Mouse (Mus musculus) MEL (cell line): ENCODE data around the gene Tbcb. TPM values are rescaled to one million over a fixed set of nuclear protein-coding genes. Genes with fewer than 3 reads are reported as not detected.
A peak's percentile ranks its signal among the peaks of the same experiment; 100 is the strongest.

Experiments
- DNase-seq: peaks from one replicate; pipeline ENCODE4 v3.0.0; 2011; ENCODE audit warnings: low read depth, low spot score
- H3K27ac ChIP-seq: 2 replicates; pipeline ENCODE4 v1.5.1; 2012; ENCODE audit warnings: low read depth, mild to moderate bottlenecking, control low read depth, low read length, moderate library complexity; ENCODE audit not compliant: control insufficient read depth
- H3K27me3 ChIP-seq, 2 experiments: fragments of 150-350 bp in 1 of 2; sonication (generic) in 1 of 2; 2 replicates each; pipeline ENCODE4 v1.6.1; 2012; ENCODE audit warnings: low read length in 2 of 2, mild to moderate bottlenecking in 2 of 2, improper control_type of control experiment in 1 of 2, moderate library complexity in 1 of 2; ENCODE audit not compliant: insufficient read depth in 2 of 2, control insufficient read depth in 1 of 2
- H3K36me3 ChIP-seq, 2 experiments: 2 replicates each; pipeline ENCODE4 v1.6.1; 2012 to 2014; ENCODE audit warnings: low read length in 2 of 2, improper control_type of control experiment in 1 of 2, inconsistent platforms in 1 of 2, mild to moderate bottlenecking in 1 of 2; ENCODE audit not compliant: insufficient read depth in 2 of 2, control insufficient read depth in 1 of 2
- H3K4me1 ChIP-seq, 2 experiments: fragments of 150-350 bp in 1 of 2; sonication (generic) in 1 of 2; 2 replicates each; pipeline ENCODE4 v1.6.1; 2012; ENCODE audit warnings: low read length in 2 of 2, improper control_type of control experiment in 1 of 2, mild to moderate bottlenecking in 1 of 2; ENCODE audit not compliant: insufficient read depth in 2 of 2, control insufficient read depth in 1 of 2
- H3K4me3 ChIP-seq, 2 experiments: fragments of 150-350 bp in 1 of 2; sonication (generic) in 1 of 2; 2 replicates each; pipeline ENCODE4 v1.5.1; 2012; ENCODE audit warnings: low read depth in 2 of 2, low read length in 2 of 2, mild to moderate bottlenecking in 2 of 2, moderate library complexity in 2 of 2, control low read depth in 1 of 2, improper control_type of control experiment in 1 of 2; ENCODE audit not compliant: control insufficient read depth in 1 of 2, insufficient read depth in 1 of 2
- H3K79me2 ChIP-seq: 2 replicates; pipeline ENCODE4 v1.6.1; 2012; ENCODE audit warnings: mild to moderate bottlenecking, low read length, moderate library complexity; ENCODE audit not compliant: control insufficient read depth, poor library complexity, insufficient read depth
- H3K9ac ChIP-seq: 2 replicates; pipeline ENCODE4 v1.6.1; 2012; ENCODE audit warnings: low read depth, mild to moderate bottlenecking, control low read depth, low read length, moderate library complexity; ENCODE audit not compliant: control insufficient read depth, poor library complexity, severe bottlenecking
- H3K9me3 ChIP-seq: fragments of 150-350 bp; sonication (generic); replicated peaks from 2 replicates; pipeline ENCODE4 v1.6.1; 2012; ENCODE audit warnings: mild to moderate bottlenecking, low read length, improper control_type of control experiment, moderate library complexity; ENCODE audit not compliant: insufficient read depth
- BHLHE40 ChIP-seq: IDR thresholded peaks from 2 replicates; pipeline ENCODE4 v1.6.1; 2012; ENCODE audit warnings: low read depth, mild to moderate bottlenecking, inconsistent platforms, low read length, improper control_type of control experiment, borderline replicate concordance
- CHD1 ChIP-seq: IDR thresholded peaks from 2 replicates; pipeline ENCODE4 v1.6.1; 2012; ENCODE audit warnings: low read depth, mild to moderate bottlenecking, inconsistent platforms, low read length, improper control_type of control experiment
- CHD2 ChIP-seq: IDR thresholded peaks from 2 replicates; pipeline ENCODE4 v1.6.1; 2011; ENCODE audit warnings: low read length, improper control_type of control experiment
- CTCF ChIP-seq, 3 experiments: IDR thresholded peaks in 2 of 3; conservative IDR thresholded peaks in 1 of 3; 2 replicates each; pipeline ENCODE4 v1.5.1; 2011 to 2012; ENCODE audit warnings: low read length in 3 of 3, low read depth in 2 of 3, mild to moderate bottlenecking in 2 of 3, improper control_type of control experiment in 1 of 3, inconsistent platforms in 1 of 3, mixed read lengths in 1 of 3, moderate library complexity in 1 of 3; ENCODE audit not compliant: control insufficient read depth in 1 of 3, insufficient read depth in 1 of 3, poor library complexity in 1 of 3, severe bottlenecking in 1 of 3
- E2F4 ChIP-seq: IDR thresholded peaks from 2 replicates; pipeline ENCODE4 v1.6.1; 2011; ENCODE audit warnings: low read depth, low read length, improper control_type of control experiment, borderline replicate concordance
- ELF1 ChIP-seq: IDR thresholded peaks from 2 replicates; pipeline ENCODE4 v1.6.1; 2014; ENCODE audit warnings: low read depth, mild to moderate bottlenecking, inconsistent platforms, low read length, improper control_type of control experiment, moderate library complexity
- EP300 ChIP-seq, 2 experiments: IDR thresholded peaks; 2 replicates each; pipeline ENCODE4 v1.6.1; 2011; ENCODE audit warnings: improper control_type of control experiment in 2 of 2, low read length in 2 of 2, low read depth in 1 of 2, mild to moderate bottlenecking in 1 of 2
- ETS1 ChIP-seq: IDR thresholded peaks from 2 replicates; pipeline ENCODE4 v1.6.1; 2012; ENCODE audit warnings: low read depth, mild to moderate bottlenecking, inconsistent platforms, low read length, improper control_type of control experiment, moderate library complexity
- GABPA ChIP-seq: IDR thresholded peaks from 2 replicates; pipeline ENCODE4 v1.6.1; 2012; ENCODE audit warnings: low read depth, mild to moderate bottlenecking, inconsistent platforms, low read length, improper control_type of control experiment, moderate library complexity
- GATA1 ChIP-seq: IDR thresholded peaks from 2 replicates; pipeline ENCODE4 v1.6.1; 2011; ENCODE audit warnings: low read depth, low read length, improper control_type of control experiment
- HCFC1 ChIP-seq: IDR thresholded peaks from 2 replicates; pipeline ENCODE4 v1.6.1; 2012; ENCODE audit warnings: low read depth, mild to moderate bottlenecking, inconsistent platforms, low read length, improper control_type of control experiment, moderate library complexity
- MAFK ChIP-seq: IDR thresholded peaks from 2 replicates; pipeline ENCODE4 v1.6.1; 2011; ENCODE audit warnings: low read depth, mild to moderate bottlenecking, low read length, improper control_type of control experiment, borderline replicate concordance
- MAX ChIP-seq: IDR thresholded peaks from 2 replicates; pipeline ENCODE4 v1.6.1; 2011; ENCODE audit warnings: low read length, improper control_type of control experiment
- MEF2A ChIP-seq: IDR thresholded peaks from 2 replicates; pipeline ENCODE4 v1.6.1; 2014; ENCODE audit warnings: low read depth, mild to moderate bottlenecking, inconsistent platforms, low read length, improper control_type of control experiment; ENCODE audit not compliant: poor library complexity, insufficient replicate concordance, severe bottlenecking; ENCODE audit errors: extremely low read depth
- MXI1 ChIP-seq: IDR thresholded peaks from 2 replicates; pipeline ENCODE4 v1.6.1; 2011; ENCODE audit warnings: mild to moderate bottlenecking, low read depth, low read length, improper control_type of control experiment
- MYB ChIP-seq: IDR thresholded peaks from 2 replicates; pipeline ENCODE4 v1.6.1; 2011; ENCODE audit warnings: mild to moderate bottlenecking, low read depth, low read length, improper control_type of control experiment
- MYC ChIP-seq: IDR thresholded peaks from 2 replicates; pipeline ENCODE4 v1.6.1; 2011; ENCODE audit warnings: low read depth, mild to moderate bottlenecking, low read length, improper control_type of control experiment, moderate library complexity
- NELFE ChIP-seq: IDR thresholded peaks from 2 replicates; pipeline ENCODE4 v1.6.1; 2011; ENCODE audit warnings: low read depth, low read length, improper control_type of control experiment
- POLR2A ChIP-seq, 2 experiments: IDR thresholded peaks; 2 replicates each; pipeline ENCODE4 v1.6.1; 2011 to 2012; ENCODE audit warnings: low read length in 2 of 2, mild to moderate bottlenecking in 2 of 2, control low read depth in 1 of 2, improper control_type of control experiment in 1 of 2, low read depth in 1 of 2, moderate library complexity in 1 of 2; ENCODE audit not compliant: control insufficient read depth in 1 of 2, insufficient read depth in 1 of 2, poor library complexity in 1 of 2
- POLR2AphosphoS2 ChIP-seq: IDR thresholded peaks from 2 replicates; pipeline ENCODE4 v1.6.1; 2011; ENCODE audit warnings: low read length, improper control_type of control experiment
- POLR2AphosphoS5 ChIP-seq: IDR thresholded peaks from 2 replicates; pipeline ENCODE4 v1.6.1; 2012; ENCODE audit warnings: low read depth, borderline replicate concordance, mild to moderate bottlenecking, inconsistent platforms, low read length, moderate library complexity, mixed read lengths
- RAD21 ChIP-seq: IDR thresholded peaks from 2 replicates; pipeline ENCODE4 v1.6.1; 2011; ENCODE audit warnings: mild to moderate bottlenecking, low read depth, low read length, improper control_type of control experiment
- RCOR1 ChIP-seq: IDR thresholded peaks from 2 replicates; pipeline ENCODE4 v1.6.1; 2012; ENCODE audit warnings: low read depth, mild to moderate bottlenecking, inconsistent platforms, low read length, improper control_type of control experiment
- SIN3A ChIP-seq: IDR thresholded peaks from 2 replicates; pipeline ENCODE4 v1.6.1; 2012; ENCODE audit warnings: low read length, improper control_type of control experiment, inconsistent platforms
- SMC3 ChIP-seq: IDR thresholded peaks from 2 replicates; pipeline ENCODE4 v1.6.1; 2011; ENCODE audit warnings: low read depth, low read length, improper control_type of control experiment
- TAL1 ChIP-seq: IDR thresholded peaks from 2 replicates; pipeline ENCODE4 v1.6.1; 2012; ENCODE audit warnings: mild to moderate bottlenecking, inconsistent platforms, low read length, moderate library complexity, mixed read lengths
- TBP ChIP-seq: IDR thresholded peaks from 2 replicates; pipeline ENCODE4 v1.8.0; 2011; ENCODE audit warnings: low read depth, low read length, improper control_type of control experiment
- TCF12 ChIP-seq: IDR thresholded peaks from 2 replicates; pipeline ENCODE4 v1.6.1; 2014; ENCODE audit warnings: low read depth, mild to moderate bottlenecking, inconsistent platforms, low read length, improper control_type of control experiment, moderate library complexity
- UBTF ChIP-seq: IDR thresholded peaks from 2 replicates; pipeline ENCODE4 v1.6.1; 2012; ENCODE audit warnings: low read depth, mild to moderate bottlenecking, inconsistent platforms, low read length, improper control_type of control experiment, moderate library complexity, borderline replicate concordance; ENCODE audit not compliant: insufficient read depth
- USF1 ChIP-seq: IDR thresholded peaks from 2 replicates; pipeline ENCODE4 v1.6.1; 2014; ENCODE audit warnings: low read depth, mild to moderate bottlenecking, inconsistent platforms, low read length, improper control_type of control experiment, moderate library complexity
- polyA plus RNA-seq, 2 experiments: library from polyadenylated mRNA; stranded (reverse) in 1 of 2; unstranded in 1 of 2; fragments of >175 nt in 1 of 2; fragments of >200 nt in 1 of 2; gene quantifications; 2 replicates each; pipeline versions ENCODE4 v1.2.1 to v1.2.4; 2012; ENCODE audit warnings: low replicate concordance in 2 of 2, low read depth in 1 of 2; ENCODE audit not compliant: insufficient read length in 2 of 2, insufficient read depth in 1 of 2, missing spikeins in 1 of 2
- total RNA-seq: library from RNA; depleted of rRNA; stranded (reverse); fragments of 300-350 nt; gene quantifications from 2 replicates; pipeline ENCODE4 v1.2.3, GENCODE M21; 2012

Gene Tbcb
- total and polyA plus RNA-seq, 3 experiments: 54.8 to 72.6 TPM; not detected in 1

DNA sequence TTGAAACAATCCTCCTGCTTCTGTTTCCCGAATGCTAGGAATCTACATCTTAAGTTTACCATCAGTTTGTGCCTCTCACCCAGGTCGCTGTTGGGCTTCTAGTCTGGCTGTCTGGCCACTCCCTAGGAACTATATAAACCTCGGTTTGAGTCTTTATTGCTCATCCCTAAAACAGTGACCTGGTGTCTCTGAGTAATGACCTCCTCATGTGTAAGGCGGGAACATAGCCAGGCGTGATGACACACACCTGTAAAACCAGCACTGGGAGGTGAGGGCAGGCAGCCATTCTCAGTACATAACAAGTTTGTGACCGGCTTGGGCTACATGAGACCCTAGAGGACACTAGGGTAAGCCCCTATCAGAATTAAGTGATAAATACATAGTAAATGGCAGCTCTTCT is 36.6 kb downstream of the Tbcb start:
- Histone ChIP-seq H3K4me1 (peaks cover 0 to 17% of the 10 kb centered on the region in 2 experiments; a peak in 3 of 4 replicates), H3K27me3 (no peaks in the 10 kb centered on the region), H3K27ac (no peak overlapping the region), H3K9ac (no peak overlapping the region; the same call in 1 of the 2 replicates), H3K9me3 (no peaks in the 10 kb centered on the region), H3K36me3 (peaks cover 0 to 14% of the 10 kb centered on the region in 2 experiments; a peak in 2 of 4 replicates), H3K79me2 (peaks cover 9% of the 10 kb centered on the region), H3K4me3 (no peak overlapping the region)
- no peak for DNase-seq
- no peak for TF ChIP-seq MXI1
- no peak for TF ChIP-seq TAL1
- TF ChIP-seq EP300 (IDR thresholded peaks at IDR 0.05; ENCODE audit: low read depth in 1 of 2, low read length in 2 of 2): no peak
- TF ChIP-seq E2F4: no peak
- TF ChIP-seq POLR2A (IDR thresholded peaks at IDR 0.05; ENCODE audit: control insufficient read depth in 1 of 2, insufficient read depth in 1 of 2, low read depth in 1 of 2, low read length in 2 of 2, poor library complexity in 1 of 2): no peak
- TF ChIP-seq USF1: no peak
- TF ChIP-seq UBTF: no peak
- no peak for TF ChIP-seq NELFE

DNA sequence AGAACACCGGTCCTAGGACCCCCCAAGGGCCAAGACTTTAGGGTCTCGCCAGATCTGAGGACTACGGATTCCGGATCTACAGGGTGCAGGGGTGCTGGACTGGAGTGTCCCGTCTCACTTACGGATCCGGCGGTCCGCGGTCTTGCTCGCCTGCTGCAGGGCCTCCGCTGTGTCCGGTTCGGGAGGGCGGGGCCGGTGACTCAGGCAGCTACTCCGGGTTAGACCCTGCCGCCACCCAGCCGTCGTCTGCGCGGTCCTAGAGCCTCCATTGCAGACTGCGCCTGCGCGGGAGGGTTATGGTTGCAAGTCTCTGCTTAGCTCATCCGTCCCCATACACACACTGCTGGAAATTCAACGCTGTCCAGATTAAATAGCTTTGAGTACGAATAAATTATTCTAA is 37.2 kb downstream of the Tbcb start:
- peak overlapping the region; percentile 76 for H3K27ac ChIP-seq
- H3K4me1 ChIP-seq: peaks cover 0 to 17% of the 10 kb centered on the region in 2 experiments; a peak in 3 of 4 replicates
- H3K4me3 ChIP-seq: peak overlapping the region; percentile 57 to 66
- H3K36me3 ChIP-seq: peaks cover 0 to 14% of the 10 kb centered on the region in 2 experiments; a peak in 2 of 4 replicates
- peak overlapping the region; percentile 68 for H3K9ac ChIP-seq
- peaks cover 9% of the 10 kb centered on the region for H3K79me2 ChIP-seq
- peak; percentile 96 for DNase-seq
- no peaks in the 10 kb centered on the region for H3K27me3 ChIP-seq
- H3K9me3 ChIP-seq: no peaks in the 10 kb centered on the region
- TF ChIP-seq POLR2A (IDR thresholded peaks at IDR 0.05; ENCODE audit: control insufficient read depth in 1 of 2, insufficient read depth in 1 of 2, low read depth in 1 of 2, low read length in 2 of 2, poor library complexity in 1 of 2) (peak; percentile 67 to 70; a peak in 3 of 4 replicates), E2F4 (no peak), CHD2 (no peak), MEF2A (no peak), ETS1 (no peak), GABPA (no peak), BHLHE40 (no peak), MAFK (no peak), RAD21 (no peak), POLR2AphosphoS2 (no peak), MAX (no peak), CTCF (IDR thresholded peaks at IDR 0.05 in 2 of 3, conservative IDR thresholded peaks at IDR 0.05 in 1 of 3; ENCODE audit: control insufficient read depth in 1 of 3, insufficient read depth in 1 of 3, low read depth in 2 of 3, low read length in 3 of 3, poor library complexity in 1 of 3, severe bottlenecking in 1 of 3) (no peak), TBP (no peak), CHD1 (no peak), TCF12 (peak; percentile 25; the same call in 1 of the 2 replicates), SIN3A (peak; percentile 48; the same call in 1 of the 2 replicates), MYC (no peak), EP300 (IDR thresholded peaks at IDR 0.05; ENCODE audit: low read depth in 1 of 2, low read length in 2 of 2) (no peak), UBTF (no peak), ELF1 (no peak; the same call in none of the 2 replicates), HCFC1 (peak; percentile 72), POLR2AphosphoS5 (no peak), SMC3 (no peak), NELFE (peak; percentile 58; the same call in 1 of the 2 replicates), USF1 (no peak), GATA1 (no peak), RCOR1 (no peak), MYB (no peak)
